Mouse (Mus musculus) c-Kit-positive CD71-negative TER-119-negative erythroid progenitor cells, embryonic 14.5 days (primary cell): ENCODE data around the gene Mamstr.
A peak's percentile ranks its signal among the peaks of the same experiment; 100 is the strongest.
"Not testable (repeated sequence)": the region's sequence is repeated elsewhere in the genome, so short reads cannot be mapped to it uniquely, and the experiment has no call there.

ENCODE experiments used
- DNase-seq: peaks from one replicate; pipeline ENCODE4 v3.0.0-alpha.2; 2013; ENCODE audit warnings: low read depth

The Mamstr gene

DNA sequence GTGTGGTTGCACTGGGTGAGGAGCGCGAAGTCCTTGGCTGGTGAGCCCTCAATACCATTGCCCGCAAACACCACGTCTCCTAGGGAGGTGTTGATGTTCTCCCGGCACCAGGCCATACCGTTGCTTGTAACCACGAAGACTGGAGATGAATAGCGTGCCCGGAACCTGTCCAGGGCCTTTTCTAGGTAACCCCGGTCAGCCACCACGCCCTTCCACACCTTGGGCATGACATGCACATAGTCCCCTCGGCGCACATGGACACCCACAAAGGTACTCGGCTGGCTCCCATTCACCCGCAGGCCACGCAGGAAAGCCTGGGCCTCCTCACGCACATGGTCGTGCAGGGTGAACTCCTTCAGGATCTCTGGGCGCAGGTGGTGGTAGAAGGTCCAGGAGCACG, 10.7 kb downstream of the Mamstr start:
- DNase-seq, result not testable (repeated sequence)

GRCm38 (mm10) chr7:45654424-45655047, 14.8 kb downstream of the Mamstr start:
- DNase-seq, result no peak

GRCm38 (mm10) chr7:45660746-45661478, 21.1 kb downstream of the Mamstr start:
- peak; percentile 30 for DNase-seq

DNA sequence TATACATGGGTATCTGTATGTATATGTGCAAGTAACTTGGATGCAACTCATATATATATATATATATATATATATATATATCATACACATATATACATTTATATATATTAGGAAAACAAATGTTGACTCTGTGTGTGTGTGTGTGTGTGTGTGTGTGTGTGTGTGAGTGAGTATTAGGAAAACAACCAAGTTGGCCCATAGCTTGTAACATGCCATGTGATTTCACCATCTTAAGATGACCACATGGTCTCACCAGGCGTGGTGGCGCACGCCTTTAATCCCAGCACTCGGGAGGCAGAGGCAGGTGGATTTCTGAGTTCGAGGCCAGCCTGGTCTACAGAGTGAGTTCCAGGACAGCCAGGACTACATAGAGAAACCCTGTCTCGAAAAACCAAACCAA, 21.9 kb downstream of the Mamstr start:
- DNase-seq, result not testable (repeated sequence)

DNA sequence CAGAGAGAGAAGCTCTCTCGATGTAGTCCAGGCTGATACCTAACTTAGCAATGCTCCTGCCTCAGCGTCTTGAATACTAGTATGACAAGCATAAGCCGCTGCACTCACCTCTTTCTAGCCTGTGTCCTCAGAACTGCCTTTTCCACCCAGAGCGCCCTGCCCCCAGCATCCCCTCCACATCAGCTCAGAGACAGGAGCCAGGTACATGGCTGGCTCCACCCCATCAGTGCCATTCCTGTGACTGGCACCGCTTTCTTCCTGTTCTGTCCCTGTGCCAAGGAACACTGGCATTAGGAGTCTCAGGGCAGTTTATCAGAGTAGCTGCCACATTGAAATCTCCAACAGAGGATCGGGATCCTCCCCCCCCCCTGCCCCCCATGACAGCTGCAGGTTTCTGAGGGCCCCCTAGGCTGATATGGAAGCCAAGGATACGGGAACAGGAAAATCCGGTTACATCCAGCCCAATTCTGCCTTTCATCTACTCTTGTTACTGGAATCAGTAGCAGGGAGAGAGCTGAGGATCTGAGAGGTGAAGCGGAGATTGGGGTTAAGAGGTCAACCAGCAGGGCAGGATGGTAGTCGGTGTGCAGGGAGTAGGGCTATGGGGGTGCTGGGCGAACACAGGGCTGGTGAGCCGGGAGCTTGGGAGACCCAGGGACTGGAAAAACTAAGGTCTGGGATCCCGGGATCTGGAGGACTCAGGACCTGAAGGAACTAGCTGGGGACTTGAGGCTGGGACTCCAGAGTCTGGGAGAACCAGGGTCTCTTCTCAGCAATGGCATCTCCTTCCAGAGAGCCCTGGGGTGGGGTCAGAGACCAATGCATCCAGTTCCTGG, 25.7 kb downstream of the Mamstr start:
- no peak for DNase-seq

GRCm38 (mm10) chr7:45666161-45666560, 26.4 kb downstream of the Mamstr start, which contains the start of gene Fut2:
Gene Fut2, minus strand, starts transcription at chr7:45666394.
- no peak for DNase-seq

DNA sequence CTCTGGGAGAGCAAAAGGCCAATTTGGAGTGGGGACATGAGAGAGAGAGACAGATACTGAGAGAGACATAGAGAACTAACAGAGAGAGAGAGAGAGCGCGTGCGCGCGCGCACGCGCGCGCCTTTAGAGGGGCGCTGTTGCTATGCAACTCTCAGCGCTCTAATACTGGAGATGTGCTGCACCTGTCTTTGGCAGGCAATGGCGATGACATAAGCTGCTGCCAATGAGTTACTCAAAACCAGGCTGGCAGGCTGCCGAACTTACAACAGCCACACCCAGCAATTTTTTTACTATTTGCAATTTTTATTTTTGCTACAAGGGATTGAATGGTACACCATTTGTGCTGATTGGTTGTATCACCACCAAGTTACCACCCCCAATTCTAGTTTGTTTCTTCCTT, 28.0 kb downstream of the Mamstr start:
- no peak for DNase-seq

GRCm38 (mm10) chr7:45668921-45669320, 29.1 kb downstream of the Mamstr start:
- no peak for DNase-seq

DNA sequence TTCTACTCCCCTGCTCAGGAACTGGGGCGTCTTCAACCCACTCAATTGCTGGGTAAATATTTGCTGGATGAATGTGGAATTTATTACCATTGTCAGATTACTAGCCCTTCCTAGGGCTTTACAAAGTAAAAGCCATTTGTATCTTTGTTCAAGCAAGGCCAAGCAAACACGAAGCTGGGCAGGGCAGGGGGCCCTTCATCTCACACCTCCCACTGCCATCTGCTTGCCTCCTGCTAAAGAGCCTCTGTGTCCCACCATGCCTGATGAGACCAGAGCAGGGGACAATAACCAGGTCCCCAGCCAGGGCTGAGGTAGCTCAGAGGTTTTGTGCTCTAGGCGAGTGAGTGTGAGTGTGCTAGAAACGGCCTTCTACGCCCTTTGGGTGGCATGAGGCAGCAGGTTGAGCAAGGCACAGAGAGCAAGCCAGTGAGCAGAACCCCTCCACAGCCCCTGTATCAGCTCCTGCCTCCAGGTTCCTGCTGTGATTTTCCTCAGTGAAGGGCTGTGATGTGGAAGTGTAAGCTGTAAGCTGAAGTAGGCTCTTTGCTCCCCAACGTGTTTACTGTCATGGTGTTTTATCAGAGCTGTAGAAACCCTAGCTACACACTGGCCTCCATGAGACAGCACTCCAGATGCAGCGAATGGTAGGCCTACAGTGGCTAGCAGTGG, 38.0 kb downstream of the Mamstr start:
- DNase-seq, result no peak

DNA sequence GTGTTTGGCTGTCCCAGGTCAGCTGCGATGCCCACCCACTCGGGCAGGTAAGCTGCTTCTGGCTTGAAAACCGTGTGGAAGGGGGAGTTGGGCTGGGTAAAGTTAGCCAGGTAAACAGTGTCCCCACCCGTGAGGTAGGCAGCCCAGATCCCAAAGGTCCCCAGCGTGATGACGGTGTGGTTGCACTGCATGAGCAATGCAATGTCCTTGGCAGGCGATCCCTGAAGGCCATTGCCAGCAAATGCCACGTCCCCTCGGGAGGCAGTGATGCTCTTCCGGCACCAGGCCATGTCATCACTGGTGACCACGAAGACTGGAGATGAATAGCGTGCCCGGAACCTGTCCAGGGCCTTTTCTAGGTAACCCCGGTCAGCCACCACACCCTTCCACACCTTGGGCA, 38.7 kb downstream of the Mamstr start:
- DNase-seq, result no peak

GRCm38 (mm10) chr7:45679966-45680621, 40.3 kb downstream of the Mamstr start:
- DNase-seq, result no peak

DNA sequence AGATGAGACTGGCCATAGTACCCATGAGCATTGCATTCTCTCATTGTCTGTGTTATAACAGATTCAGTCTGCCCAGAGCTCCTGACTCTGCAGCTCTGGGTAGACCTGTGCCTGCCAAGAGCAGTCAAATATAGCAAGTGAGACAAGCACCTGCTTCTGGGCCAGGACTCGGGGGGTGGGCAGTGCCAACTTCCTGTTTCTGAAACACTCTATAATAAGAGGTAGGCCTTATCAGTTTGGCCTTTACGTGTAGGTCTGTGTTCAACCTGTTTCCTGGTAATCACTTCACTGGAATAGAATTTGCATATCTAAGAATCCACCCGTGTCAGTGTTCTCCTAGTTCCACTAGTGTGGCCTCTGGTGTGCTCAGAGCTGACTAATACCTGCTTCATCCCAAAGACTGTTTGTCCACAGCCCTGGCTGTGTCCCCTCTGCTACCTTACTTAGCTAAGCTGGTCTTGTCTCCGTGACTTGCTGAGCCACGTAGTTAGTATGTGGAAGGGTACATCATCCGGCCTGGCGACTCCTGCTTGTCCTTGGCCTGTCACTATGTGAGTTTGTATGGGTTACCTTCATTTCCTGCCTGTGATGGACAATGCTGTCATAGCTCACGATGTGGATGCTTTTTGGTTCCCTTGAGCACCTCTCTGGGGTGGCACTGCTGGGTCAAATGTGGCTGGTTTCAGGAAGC, 41.4 kb downstream of the Mamstr start:
- DNase-seq, result no peak

DNA sequence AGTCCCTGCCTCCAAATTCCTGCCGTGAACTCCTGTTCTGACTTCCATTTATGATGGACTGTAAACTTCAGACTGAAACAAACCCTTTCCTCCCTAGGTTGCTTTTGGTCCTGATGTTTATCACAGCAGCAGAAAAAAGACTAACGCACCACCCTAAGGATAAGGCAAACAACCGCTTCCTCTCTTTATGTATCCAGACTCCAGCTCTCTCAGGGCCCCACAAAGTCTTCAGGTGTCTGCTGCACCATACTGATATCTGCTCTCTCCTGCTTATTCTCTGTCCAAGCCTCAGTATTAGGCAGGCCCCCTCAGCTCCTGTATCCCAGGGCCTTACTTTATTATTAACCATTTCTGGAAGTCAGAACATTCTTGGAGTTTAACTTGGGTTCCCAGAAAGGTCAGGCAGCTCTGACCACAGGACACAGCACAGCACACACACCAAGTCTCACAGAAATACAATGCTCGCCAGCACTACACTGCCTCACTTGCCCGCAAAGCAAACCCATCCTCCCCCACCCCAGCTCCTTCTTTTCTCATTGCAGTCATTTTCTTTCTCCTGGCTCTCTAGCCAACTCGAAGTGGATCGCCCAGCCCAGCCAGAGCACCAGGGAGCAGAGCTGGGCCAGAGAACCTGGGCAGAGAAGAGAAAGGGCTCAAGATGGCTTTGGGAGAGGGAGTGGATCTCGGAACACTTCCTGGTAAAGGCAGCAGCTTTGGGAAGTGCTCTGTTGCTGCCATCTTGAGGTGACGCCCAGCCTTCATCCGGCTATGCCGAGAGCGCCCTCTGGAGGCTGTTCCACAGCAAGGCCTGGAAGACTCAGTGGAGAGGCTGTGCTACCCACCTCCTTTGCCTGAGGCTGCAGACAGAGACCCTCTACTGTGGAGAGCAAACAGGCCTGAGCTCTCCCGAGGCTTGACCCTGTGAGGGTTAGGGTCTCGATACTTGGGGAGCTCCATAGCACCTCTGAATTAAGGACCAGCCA, 42.7 kb downstream of the Mamstr start:
- DNase-seq, result peak; percentile 87

DNA sequence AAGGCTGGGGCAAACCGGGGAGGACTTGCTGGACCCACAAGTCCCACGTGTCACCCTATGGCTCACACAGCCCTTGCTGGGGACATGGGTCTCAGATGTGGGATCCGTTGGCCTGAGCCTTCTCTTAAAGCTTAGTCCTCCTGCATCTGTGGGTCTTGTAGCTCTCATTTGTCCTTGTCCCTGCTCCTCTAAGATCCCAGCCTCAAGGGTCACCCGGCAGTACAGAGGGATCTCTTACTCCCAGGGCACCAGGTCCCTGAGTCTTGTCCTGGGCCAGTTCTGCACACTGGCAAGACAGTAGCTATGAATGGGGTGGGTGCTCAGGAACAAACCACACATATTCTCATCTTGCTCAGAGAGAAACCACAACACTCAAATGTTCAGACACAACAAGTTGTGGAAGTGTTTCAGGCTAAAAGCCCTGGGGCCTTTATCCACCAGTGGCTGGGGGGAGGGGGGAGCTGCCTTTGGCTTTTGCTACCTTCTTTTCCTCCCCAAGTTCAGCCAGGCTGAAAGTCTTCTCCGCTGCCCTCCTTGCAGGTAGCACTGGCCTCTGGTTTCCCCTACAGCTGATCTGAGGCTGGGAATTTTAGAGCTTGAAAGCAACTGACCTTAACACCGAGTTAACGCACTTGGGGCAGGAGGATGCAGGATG, 43.7 kb downstream of the Mamstr start, which contains the start of gene Ntn5:
Gene Ntn5, plus strand, starts transcription at position 627 of the 655 bp plus-strand sequence.
- no peak for DNase-seq

GRCm38 (mm10) chr7:45685811-45686210, 46.0 kb downstream of the Mamstr start:
- DNase-seq, result no peak

- DNase-seq, result no peak
Observed at GRCm38 (mm10) chr7:45686841-45687240, 47.1 kb downstream of the Mamstr start.

DNA sequence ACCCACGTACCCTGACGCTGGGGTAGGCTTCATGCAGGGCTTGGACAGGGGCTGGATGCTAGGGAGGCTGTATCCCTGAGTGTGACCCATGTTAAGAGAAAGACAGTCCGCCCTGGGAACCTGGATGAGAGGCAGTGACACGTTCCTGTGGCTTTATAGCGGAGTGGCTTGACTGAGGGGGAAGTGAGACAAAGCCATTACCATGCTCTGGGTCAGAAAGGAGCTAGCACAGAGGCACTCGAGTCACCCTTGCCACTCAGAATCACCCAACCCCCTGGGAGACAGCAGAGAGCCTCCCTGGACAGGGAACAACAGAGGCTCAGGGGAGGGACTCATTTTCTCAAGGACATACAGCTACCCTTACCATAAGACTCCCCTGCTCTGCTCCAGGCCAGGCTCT, 49.3 kb downstream of the Mamstr start:
- no peak for DNase-seq

DNA sequence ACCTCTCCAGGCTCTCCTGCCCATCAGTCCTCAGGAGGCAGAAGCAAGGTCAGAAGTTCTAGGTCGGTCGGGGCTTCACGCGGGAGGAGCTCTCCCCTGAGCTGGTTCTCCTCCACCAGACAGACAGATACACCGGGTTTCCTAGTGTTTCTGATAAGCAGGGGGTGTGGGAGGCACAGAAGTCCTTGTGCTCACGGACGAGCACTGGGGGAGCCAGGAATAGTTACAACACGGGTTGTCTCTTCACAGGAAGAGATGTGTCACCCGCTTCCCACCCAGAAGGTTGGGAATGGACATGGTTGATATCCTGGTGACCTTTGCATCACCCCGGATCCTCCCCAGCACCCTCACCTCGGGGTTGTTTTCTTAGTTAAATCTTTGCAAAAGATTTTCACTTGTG, 50.0 kb downstream of the Mamstr start:
- no peak for DNase-seq

DNA sequence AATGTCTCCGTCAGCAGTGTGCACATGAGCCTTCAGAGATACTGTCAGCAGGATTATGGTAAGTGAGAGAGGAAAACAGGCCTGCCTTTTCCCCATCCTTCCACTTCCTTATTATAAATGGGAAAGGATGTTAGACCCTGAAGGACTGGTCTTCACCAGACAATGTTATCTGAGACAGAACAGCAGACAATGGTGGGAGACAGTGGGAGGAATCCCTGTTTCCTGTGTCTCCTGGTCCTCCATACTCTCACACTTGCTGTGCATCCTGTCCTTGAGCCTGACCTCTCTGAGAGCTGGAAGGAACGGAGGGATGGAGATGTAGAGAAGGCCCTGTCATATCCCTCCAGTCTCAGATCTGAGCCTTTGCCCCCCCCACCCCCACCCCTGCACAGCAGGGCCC, 52.6 kb downstream of the Mamstr start:
- DNase-seq, result no peak
